Mouse (Mus musculus) cortical plate, adult 2 months (tissue): ENCODE data around the gene Zfyve19.

Experiments
- CTCF ChIP-seq: fragments of 200-500 bp; IDR thresholded peaks from 2 replicates; pipeline ENCODE4 v1.5.1; 2011; ENCODE audit warnings: mild to moderate bottlenecking, control low read depth, low read length; ENCODE audit not compliant: insufficient read depth; ENCODE audit errors: extremely low read depth
- POLR2A ChIP-seq: fragments of 200-500 bp; IDR thresholded peaks from 2 replicates; pipeline ENCODE4 v1.6.1; 2011; ENCODE audit warnings: mild to moderate bottlenecking, low read length, control low read depth; ENCODE audit not compliant: insufficient read depth; ENCODE audit errors: extremely low read depth

DNA sequence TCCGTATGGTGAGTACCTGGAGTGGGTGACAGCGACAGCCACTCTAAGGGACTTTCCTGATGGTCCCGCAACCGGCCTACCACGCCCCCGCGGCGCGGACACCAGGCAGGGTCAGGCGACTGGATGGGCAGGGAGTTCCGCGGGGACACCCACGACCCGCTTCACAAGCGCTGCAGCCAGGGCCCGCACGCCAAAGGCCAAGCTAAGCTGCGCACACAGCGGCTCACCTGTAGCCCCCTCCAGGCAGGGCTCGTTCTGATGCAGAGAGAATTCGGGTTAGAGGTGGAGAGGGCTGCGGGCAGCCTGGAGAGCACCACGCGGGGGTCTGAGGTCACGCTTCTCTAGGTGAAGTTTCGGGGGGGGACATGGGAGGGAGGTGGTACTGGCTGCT is 40.6 kb upstream of the Zfyve19 start:
- no peak for TF ChIP-seq CTCF
- TF ChIP-seq POLR2A = no peak
